Mouse (Mus musculus): Measurements from ENCODE around the gene Slc25a39.

DNA sequence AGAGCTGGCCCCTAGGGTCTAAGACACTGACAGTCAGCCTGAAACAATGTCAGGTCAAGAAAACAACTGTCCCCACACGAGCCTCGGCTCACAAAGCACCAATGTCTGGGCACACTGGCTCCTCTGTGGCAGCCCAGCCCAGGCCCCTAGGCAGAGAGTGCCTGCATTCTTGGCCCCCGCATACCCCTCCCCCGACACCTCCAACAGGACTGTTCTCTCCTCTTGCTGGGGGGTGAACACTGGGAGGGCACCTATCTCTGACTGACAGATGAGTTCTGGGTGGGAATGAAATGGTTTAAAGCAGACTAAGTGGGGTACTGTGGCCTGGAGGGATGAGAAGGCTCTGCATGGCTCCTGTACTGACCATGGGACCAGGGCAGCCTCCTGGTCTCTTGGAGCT is 42.0 kb downstream of the Slc25a39 start:
- TF ChIP-seq CTCF (IDR thresholded peaks at IDR 0.05; ENCODE audit: insufficient read depth, low read depth, low read length) (no peak), POLR2A (IDR thresholded peaks at IDR 0.05; ENCODE audit: insufficient read depth, low read depth, low read length) (no peak)

Measured in olfactory bulb, adult 2 months (tissue).